Mouse (Mus musculus) monocyte, adult 2 months (primary cell): ENCODE data around the gene 3110040N11Rik.
A peak's percentile ranks its signal among the peaks of the same experiment; 100 is the strongest.
"Not testable (repeated sequence)": the region's sequence is repeated elsewhere in the genome, so short reads cannot be mapped to it uniquely, and the experiment has no call there.

Experiments
- DNase-seq, 2 experiments: peaks; one replicate each; pipeline ENCODE4 v3.0.0; 2022; ENCODE audit warnings: low spot score in 2 of 2, low read depth in 1 of 2

Gene 3110040N11Rik

DNA sequence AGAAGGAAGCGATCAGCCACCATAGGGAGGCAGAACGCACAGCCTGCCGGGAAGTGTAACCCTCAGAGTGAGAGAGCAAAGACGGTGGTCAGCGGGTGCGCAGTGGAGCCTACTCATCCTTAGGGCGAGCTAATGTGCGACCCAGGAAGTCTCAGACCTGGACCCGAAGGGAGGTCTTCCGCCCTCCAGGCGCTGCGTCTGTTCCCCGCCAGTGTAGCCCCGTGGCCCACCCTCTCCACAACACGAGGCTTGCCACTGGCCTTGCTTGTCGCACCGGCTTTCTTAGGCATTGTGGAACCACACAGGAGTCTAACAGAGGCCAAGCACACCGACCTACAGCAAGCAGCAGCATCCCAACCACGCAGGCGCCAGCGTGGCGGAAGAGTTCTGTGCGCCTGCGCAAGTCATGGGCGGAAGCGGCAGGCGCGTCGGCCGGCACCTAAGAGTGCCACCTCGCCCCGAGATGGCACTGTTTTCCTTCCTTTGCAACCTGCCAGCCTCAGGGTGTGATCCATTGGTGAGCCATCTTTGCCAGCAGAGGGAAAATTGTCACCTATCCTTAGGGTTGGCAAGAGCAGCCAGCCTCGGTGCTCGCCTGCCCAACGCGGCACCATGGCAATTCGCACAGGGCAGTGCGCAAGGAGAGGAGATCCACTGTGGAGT lies at the start of gene 3110040N11Rik:
TSS of gene 3110040N11Rik (minus strand) at position 384 of the 663 bp plus-strand sequence.
- peak; percentile 29 to 63 for DNase-seq

DNA sequence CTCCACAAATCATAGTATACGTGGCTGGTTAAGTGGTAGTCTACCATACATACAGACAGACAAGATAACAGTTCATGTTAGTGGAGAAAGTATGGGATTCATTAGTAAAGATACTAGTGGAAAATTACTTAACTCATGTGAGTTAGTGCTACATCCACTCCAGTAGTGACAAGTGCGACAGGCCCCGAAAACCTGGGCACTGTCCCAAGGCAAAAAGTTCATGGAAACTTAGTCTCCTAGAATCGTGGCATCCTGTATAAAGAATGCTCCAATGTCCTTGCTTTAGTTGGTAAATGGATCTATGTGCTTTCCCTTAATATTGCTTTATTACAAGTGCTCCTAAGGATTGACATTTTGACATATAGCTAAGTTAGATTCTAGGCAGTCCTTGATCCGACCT lies 48.5 kb upstream of the 3110040N11Rik start:
- not testable (repeated sequence) for DNase-seq

DNA sequence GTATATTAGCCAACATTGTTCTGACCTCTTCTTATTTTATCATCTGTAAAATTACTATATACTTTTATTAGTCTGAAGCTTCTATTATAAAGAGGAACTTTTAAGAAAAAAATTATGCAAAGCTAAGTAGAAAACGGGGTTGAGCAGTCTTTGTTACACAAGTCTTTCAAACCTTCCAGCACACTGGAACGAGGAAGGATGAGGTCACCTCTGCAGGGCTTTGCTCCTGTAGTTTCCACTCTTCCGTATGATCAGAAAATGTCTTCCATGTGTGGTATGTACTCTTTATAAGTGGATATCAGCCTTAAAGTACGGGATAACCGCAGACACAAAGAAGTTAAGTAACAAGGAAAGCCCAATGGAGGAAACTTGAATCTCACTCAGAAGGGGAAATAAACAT lies 46.2 kb upstream of the 3110040N11Rik start:
- DNase-seq = no peak

DNA sequence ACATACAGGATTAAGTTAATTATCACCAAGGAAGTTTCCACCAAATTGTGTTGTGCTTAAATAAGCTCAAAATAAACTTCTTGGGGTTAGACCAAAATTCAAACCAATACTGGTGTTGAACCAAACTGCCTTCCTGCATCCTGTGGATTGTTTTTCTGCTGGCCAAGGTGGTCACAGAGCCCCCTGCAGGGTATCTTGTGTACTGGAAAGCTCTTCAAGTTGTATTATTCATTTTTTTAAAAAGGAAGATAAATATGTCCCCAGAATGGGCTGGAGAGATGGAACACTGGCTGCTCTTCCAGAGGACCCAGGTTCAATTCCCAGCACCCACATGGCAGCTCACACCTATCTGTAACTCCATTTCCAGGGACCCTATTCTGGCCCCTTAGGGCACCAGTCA lies 45.6 kb upstream of the 3110040N11Rik start:
- no peak for DNase-seq

DNA sequence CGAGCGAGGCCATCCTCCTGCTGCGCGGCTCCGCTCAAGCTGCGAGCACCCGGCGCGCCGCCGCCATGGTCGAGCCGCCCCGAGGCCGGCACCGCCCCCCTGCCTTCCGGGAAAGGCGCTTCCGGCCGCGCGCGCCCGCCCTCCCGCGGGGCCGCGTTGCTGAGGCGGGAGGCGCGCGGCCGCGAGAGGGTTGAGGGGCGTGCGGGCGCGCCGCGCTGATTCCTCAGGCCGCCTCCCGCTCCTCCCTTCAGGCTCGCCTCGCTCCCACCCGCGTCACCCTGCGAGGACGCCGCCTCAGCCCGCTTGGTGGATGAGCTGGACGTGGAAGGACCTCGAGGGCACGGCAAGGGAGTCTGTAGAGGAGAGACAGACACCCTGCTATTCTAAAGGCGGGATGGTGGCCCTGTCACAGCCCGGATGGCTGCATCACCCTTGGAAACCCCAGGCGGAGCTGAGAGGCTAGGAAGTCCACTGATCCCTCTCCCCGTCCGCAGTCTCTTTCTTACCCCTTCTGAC lies 40.2 kb upstream of the 3110040N11Rik start, which contains the start of gene Btbd1:
TSS of gene Btbd1 (minus strand) at position 53 of the 516 bp plus-strand sequence.
- DNase-seq = peak; percentile 30 to 59

DNA sequence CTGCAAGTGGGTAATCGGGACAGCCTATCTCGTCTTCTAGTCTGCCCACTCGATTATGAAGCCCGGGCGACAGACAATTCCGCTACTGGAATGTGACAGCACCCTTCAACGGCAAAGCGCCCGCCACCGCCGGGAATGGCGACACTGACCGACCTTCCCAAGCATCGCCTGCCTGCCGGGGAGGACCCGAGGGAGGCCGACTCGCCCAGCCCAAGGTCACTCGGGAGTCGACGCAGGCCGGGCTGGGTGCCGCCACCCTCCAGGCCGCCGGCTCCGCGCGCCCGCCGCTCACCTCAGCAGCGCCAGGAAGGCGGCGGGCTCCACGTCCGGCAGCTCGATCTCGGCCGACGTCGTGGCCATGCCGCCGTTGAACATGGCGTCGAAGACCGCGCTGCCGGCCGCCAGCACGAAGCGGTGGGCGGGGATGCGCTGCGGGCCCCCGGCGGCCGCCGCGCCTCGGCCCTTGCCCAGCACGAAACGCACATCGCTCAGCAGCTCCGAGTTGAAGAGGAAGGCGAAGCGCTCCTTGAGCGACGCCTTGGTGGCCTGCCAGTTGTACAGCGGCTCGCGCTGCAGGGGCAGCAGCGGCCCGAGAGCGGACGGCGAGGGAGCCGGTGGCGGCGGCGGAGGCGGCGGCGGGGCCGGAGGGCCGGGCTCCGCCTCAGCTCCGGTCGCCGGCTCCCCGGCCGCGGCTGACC lies 39.6 kb upstream of the 3110040N11Rik start:
- peak in 1 of 2 experiments; percentile 18 for DNase-seq

DNA sequence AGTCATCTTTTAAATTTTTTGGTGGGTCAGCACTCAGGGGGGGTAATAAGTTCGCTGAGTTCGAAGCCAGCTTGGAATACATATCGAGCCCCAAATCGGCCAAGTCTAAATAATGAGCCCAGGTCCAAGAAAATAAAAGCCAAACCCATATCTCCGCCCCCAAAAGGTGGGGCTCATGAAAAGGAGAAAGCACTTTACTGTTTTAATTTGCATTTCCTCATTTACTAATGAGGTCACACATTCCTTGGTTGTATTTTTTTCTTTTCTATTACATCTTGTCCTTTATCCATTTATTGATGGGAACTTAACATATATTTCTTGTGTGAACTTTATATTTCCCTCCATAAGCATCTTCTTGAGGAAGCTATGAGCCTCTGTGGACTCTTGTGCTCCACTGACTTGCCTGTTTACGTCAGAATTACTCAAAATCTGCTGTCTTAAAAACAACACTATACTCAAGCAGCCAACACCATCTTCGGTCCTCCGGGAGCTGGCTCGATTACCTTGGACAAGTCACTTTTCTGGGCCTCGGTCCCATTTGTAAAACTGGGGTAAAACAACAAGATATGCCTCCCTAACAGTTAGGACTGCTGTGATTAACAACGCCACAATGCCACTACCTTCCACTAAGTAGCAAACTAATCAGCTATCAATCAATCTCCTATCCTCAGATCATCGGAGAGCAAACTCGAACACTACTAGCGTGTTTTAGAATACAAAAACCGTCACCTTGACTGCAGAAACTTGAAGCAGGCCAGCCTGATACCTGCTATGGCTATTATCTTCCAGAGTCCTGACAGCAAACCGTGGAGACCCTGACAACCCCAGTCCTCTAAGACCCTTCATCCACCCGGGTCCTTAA lies 38.8 kb upstream of the 3110040N11Rik start:
- no peak for DNase-seq

DNA sequence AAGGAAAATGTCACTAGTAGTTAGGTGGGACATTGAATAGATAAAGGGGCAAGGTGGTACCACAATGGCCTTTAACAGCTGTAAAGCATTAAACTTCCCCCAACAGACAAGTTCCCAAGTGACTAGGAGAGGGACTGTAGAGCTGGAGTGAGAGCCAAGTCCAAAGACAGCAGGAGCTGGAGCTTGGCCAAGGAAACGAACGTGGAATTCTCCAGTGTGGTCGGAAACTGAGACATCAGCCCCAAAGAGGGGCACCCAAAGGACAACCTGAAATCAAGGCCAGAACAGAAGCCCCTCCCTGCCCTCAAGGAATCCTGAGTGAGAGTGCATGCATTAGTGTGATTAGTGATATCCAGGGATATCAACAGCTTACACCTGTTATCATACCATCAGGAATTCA lies 36.1 kb upstream of the 3110040N11Rik start:
- DNase-seq = no peak

DNA sequence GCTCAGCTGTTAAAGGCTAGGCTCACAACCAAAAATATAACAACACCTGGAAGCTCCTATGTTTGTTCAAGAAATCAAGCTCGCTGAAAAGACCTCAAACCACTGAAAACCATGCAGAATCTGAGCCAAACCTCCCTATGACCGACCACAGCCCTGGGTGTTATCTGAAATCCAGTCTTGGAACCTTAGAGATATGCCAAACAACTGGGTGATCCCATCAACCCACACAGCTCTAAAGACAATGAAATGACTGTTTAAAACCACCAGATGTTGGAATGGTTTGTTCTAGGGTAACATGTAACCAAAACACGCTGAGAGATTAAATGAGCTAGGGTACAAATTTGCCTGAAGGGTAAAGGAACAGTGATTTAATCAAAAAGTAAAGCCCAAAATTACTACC lies 35.6 kb upstream of the 3110040N11Rik start:
- no peak for DNase-seq

DNA sequence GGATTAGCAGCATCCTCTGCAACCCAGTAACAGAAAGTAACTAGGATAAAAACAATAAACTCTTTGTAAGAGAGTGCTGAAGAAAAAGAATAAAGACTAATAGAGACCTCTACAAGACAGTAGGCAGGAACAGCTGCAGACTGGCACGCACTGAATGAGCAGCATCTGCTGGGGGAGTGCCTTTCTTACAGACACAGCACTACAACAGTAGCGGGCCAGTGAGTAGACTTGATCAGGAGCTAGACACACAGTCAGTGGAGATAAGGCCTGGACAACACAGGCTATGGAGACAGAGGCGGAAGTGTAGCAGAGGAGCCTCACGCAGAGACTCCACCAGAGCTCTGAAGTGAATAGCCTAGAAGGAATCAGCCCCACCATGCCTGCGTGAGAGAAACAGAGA lies 16.8 kb upstream of the 3110040N11Rik start:
- no peak for DNase-seq

DNA sequence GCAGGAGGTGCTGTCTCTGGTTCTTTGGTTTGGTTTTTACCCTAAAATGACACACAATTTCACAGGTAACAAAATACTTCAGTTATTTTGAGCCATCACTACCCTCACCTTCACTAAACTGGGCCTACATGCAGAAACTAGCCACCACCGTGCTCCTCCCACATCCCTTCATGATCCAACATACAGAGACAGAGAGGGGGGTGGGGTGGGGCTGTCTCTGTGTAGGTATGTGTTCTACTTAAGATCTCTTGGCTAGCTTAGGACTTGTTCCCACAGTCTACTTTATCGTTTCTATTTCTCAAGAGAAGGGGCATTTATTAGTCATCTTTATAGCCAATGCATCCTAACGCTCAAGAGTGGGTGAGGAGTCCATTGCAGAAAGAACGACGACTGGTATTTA lies 742 bp downstream of the 3110040N11Rik start:
- DNase-seq = no peak

DNA sequence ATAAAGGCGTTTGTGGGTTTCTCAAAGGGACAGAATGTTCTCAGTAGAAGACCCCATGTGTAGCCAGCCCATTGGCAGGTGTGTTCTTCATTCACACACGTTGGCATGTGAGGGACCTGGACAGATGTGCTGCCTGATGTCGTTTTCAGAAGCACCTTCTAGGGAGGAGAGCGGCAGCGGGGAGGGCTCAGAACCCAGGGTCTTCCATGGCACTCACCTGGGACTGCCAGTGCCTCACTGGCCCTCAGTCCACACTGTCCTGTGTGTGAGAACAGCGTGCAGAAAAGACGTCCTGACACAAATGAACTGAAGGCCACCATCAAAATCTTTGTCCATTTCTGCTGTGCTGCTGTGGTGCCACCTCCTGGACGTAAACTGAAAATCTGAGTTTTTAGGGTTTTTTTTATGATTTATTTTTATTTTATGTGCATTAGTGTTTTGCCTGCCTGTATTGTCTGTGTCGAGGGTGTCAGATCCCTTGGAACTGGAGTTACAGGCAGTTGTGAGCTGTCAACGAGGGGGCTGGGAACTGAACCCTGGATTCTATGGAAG lies 11.5 kb downstream of the 3110040N11Rik start:
- DNase-seq = no peak

DNA sequence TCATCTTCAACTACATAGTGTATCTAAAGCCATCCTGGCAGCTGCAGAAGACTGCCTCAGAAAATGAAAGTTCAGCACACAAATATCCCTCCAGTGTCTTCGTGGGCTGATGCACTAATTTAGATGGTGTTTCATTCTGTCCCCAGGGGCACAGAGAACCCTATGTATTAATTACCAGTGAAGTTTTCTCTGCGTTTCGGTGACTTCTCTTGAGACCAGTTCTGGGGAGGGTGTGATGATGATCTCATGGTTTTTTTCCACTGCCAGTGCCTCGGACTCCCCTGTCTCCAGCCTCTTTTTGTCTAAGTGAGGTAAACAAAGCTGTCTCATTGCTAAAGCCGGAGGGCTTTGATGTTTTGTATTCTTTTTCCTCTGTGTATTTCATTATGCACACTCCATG lies 14.0 kb downstream of the 3110040N11Rik start:
- no peak for DNase-seq

DNA sequence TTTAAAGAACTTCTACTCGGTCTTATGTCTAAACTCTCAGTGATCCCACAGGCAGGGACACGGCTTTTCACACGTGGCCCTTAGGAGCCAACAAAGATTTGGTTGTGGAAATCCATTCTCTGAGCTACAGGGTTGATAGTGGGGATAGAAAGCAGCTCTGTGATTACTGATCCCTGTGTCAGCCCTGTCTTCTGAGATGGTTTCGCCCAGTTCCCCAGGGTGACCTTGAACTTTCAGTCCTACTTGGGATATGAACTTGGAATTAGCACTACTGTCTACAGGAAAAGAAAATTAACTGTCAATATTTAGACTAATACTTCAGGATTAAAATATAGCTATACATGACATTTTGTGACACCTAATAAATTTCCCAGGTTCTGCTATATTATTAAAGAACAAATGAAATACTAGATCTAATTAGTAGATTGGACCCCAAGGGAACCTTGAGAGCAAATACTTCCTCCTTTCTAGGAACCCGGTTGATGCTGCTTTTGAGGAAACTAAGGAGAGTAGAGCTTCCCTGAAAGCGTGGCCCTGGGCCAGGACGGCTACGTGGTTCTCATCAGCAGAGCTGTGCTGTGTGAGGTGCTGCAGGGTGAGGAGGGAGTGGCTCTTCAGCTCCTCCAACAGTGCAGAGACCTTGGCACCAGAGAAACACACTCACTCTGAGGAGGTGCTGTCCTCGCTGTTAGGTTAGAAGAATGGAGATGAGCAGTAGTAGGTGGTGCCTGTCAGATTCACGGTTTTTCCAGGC lies 16.3 kb downstream of the 3110040N11Rik start:
- no peak for DNase-seq

DNA sequence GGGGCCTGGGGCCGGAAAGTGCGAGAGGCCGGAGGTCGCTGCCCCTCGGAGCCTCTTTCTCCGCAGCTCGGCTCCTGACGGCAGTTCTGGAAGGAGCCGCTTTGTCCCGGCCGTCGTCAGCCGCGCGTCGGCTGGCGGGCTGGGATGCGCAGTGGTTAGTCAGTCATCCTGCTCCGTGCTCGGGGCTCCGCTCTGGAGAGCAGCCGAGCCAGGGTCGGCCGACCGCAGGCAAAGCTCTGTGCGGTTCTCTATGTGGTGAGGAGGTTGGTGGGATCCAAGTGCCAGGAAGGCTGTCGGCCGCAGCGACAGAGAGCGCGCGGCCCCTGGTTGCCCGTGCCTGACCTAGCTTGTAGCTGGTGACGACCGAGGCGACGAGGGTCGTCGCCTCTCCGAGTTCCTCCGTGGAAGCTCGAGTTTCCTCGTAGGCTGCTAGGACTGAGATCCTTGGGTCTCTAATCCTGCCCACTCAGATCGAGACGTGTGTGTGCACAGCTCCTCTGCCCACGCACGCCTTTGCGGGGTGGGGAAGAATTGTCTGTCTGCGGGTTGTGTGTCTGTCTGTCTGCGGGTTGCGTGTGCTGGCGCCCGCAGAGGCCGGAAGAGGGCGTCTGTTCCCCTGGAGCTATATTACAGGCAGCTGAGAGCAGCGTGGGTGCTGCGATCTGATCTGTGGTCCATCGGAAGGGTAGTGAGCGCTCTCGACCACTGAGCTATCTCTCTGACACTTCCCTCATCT lies 26.0 kb downstream of the 3110040N11Rik start:
- peak; percentile 12 to 13 for DNase-seq

DNA sequence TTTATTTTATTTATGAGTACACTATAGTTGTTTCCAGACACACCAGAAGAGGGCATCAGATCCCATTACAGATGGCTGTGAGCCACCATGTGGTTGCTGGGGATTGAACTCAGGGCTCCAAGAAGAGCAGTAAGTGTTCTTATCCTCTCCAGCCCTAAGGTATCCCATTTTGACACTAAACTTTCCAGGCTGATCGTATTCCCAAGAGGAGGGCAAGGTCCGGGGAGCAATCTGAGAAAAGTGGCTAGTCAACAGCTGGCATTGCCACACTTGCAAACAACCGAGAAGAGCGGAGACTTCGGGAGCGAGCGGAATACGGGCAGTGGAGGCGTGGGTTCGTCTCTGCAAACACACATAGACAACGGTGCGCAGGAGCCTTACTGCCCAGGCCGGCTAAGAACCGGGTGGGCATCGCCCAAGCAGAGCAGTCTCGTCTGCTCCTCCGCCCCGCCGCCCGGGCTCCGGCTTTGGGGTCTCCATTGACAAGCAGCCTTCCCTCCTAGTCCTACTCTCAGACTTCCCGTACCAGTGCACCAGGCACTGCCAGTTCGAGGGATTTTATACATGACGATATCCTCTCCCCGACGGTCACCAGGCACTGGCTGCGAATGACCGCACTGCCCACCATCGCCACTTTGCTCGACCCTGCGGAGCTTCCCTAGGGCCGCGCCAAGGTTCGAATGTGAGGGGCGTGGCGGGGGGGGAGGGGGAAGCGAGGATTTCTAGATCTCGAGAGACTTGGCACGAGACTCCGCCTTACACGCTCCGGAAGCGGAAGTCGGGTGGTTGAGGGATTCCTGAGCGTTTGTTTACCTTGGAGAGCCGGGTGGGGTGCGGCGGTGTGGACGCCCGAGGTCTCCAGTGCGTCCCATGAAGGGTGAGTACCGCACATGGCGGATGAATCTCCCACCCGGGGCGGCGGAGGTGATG lies 26.8 kb downstream of the 3110040N11Rik start, which contains the start of gene Ramac:
TSS of gene Ramac (plus strand) at position 746 of the 930 bp plus-strand sequence.
- DNase-seq = peak; percentile 55 to 75

DNA sequence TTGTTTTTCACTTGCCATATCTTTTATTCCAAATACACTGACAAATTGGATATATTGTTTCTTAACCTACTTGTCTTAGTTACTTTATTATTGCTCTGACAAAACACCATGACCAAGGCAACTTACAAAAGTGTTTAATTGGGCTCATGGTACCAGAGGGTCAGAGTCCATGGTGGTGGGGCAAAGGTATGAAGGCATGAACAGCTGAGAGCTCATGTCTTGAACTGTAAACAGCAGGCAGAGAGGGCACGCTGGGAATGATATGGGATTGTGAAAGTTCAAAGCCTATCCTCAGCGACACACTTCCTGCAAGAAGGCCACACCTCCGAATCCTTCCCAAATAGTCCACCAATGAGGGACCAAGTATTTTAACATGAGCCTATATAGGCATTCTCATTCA lies 41.3 kb downstream of the 3110040N11Rik start:
- no peak for DNase-seq

DNA sequence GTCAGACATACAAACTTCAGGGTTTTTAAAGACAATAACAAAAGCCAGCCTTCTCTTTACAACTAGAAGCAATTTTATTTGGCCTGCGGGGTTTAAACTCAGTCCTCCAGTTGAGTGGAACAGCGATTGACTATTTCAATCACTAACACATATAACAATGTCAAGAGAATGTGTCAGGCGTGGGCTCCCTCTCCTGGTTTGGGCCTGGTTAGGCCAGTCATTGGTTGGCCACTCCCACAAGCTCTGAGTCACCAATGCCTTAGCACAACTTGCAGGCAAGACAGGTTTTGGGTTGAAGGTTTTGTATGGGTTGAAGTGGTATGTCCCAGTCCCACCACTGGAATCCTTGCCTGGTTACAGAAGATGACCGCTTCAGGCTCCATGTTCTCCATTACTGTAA lies 45.1 kb downstream of the 3110040N11Rik start:
- no peak for DNase-seq

DNA sequence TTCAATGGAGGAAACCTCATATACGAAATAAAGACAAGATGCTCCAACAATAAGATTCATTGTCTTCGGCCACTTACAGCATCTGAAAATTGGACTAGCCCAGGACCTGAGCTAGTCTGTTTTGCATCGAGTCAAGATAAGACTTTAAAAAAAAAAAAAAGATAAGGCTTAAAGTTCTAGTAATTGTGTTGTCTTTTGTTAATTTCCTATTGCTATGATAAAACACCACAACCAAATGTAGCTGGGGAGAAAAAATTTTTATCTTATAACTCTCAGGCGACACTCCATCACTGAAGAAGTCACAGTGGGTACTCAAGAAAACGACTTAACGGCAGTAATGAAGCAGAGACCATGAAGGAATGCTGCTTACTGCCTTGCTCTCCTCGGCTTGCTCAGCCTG lies 49.3 kb downstream of the 3110040N11Rik start:
- no peak for DNase-seq
